Mouse (Mus musculus): ENCODE measurements around the gene Asap2. TPM values are rescaled to one million over a fixed set of nuclear protein-coding genes. Genes with fewer than 3 reads are reported as not detected.
A peak's percentile ranks its signal among the peaks of the same experiment; 100 is the strongest.

The Asap2 gene
- polyA plus RNA-seq, 1 experiment: 13.9 TPM

DNA sequence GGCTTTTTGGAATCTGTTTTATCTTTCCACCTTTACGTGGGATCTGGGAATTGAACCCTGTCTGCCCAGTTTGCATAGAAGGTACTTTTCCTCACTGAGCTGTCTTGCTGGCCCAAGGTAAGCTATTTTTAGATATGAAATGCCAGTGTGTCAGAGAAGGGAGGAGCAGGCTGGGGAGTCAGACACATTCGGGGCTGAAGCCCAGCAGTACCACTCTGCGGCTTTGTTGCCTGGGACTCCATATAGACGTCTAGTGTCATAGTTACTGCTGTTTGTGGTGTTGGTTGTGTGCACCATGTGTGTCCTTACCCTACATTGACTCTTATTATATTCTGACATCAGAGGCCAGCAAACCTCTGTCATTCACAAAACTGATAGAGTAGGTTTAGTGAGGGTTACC is 192.5 kb downstream of the Asap2 start:
- Histone ChIP-seq H3K4me3 (ENCODE audit: low read depth, low read length) (no peak overlapping the region), H3K27me3 (ENCODE audit: control insufficient read depth, insufficient read depth, low read length, poor library complexity, severe bottlenecking) (no peaks in the 10 kb centered on the region), H3K9me3 (replicated peaks; ENCODE audit: control insufficient read depth, insufficient read depth, low read length, poor library complexity, severe bottlenecking) (no peaks in the 10 kb centered on the region), H3K36me3 (ENCODE audit: control insufficient read depth, insufficient read depth, low read length, poor library complexity, severe bottlenecking) (no peaks in the 10 kb centered on the region), H3K9ac (ENCODE audit: low read depth, poor library complexity, severe bottlenecking) (no peak overlapping the region), H3K27ac (ENCODE audit: insufficient read depth, low read length) (no peak overlapping the region), H3K4me1 (ENCODE audit: control insufficient read depth, insufficient read depth, low read length) (peaks cover 9% of the 10 kb centered on the region)
- TF ChIP-seq POLR2A (IDR thresholded peaks at IDR 0.05; ENCODE audit: insufficient read depth, low read length) (no peak), CTCF (IDR thresholded peaks at IDR 0.05; ENCODE audit: low read depth, low read length) (no peak), EP300 (IDR thresholded peaks at IDR 0.05; ENCODE audit: insufficient read depth, low read depth, low read length) (no peak)

DNA sequence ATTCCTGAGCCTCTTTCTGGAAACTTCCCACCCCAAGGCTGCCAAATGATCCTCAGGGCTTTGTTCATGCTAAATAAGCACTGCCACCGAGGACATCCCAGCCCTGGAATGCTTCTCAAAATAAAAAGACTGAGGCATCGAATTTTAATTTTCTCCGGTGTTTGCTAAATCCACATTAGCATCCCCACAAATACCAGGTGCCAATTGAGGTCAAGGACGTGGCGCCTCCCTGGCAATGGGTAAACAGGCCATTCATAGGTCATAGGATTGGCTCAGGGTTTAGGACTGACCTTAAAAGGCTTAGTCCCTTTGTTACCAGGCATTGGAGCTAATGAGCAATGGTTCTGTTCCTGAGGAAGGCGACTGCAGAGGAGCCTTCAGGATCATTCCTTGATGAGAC is 193.1 kb downstream of the Asap2 start:
- no peak overlapping the region for H3K4me3 ChIP-seq (ENCODE audit: low read depth, low read length)
- H3K36me3 ChIP-seq (ENCODE audit: control insufficient read depth, insufficient read depth, low read length, poor library complexity, severe bottlenecking): no peaks in the 10 kb centered on the region
- no peak for TF ChIP-seq POLR2A (IDR thresholded peaks at IDR 0.05; ENCODE audit: insufficient read depth, low read length)
- TF ChIP-seq EP300 (IDR thresholded peaks at IDR 0.05; ENCODE audit: insufficient read depth, low read depth, low read length): 0 out of 2 replicates have a peak, but pooled peaks have one; percentile 10
- TF ChIP-seq CTCF (IDR thresholded peaks at IDR 0.05; ENCODE audit: low read depth, low read length): no peak
- no peaks in the 10 kb centered on the region for H3K27me3 ChIP-seq (ENCODE audit: control insufficient read depth, insufficient read depth, low read length, poor library complexity, severe bottlenecking)
- no peak overlapping the region for H3K9ac ChIP-seq (ENCODE audit: low read depth, poor library complexity, severe bottlenecking)
- 0 out of 2 replicates have a peak overlapping the region, but pooled peaks have one; percentile 36 for H3K27ac ChIP-seq (ENCODE audit: insufficient read depth, low read length)
- H3K9me3 ChIP-seq (replicated peaks; ENCODE audit: control insufficient read depth, insufficient read depth, low read length, poor library complexity, severe bottlenecking): no peaks in the 10 kb centered on the region
- peaks cover 9% of the 10 kb centered on the region for H3K4me1 ChIP-seq (ENCODE audit: control insufficient read depth, insufficient read depth, low read length)

DNA sequence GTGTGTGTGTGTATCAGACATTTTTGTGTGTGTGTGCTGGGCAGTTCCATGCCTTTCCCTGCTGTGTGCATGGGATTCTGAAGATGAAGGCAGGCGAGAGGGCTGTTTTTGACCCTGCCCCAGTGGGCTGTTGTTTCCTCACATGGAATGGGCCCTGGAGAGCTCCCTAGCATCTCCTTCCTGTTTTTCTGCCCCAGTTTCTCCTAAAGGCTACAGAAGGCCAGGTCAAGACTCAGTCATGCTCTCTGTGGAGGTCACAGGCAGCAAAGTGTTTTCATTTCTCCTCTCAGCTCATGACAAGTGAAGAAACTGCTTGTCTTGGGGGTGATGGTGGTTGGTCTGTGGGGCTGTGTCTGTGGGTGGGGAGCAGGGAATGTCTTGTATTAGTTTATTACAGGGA is 195.9 kb downstream of the Asap2 start:
- Histone ChIP-seq H3K9ac (ENCODE audit: low read depth, poor library complexity, severe bottlenecking) (no peak overlapping the region), H3K27ac (ENCODE audit: insufficient read depth, low read length) (no peak overlapping the region), H3K27me3 (ENCODE audit: control insufficient read depth, insufficient read depth, low read length, poor library complexity, severe bottlenecking) (no peaks in the 10 kb centered on the region), H3K4me1 (ENCODE audit: control insufficient read depth, insufficient read depth, low read length) (peaks cover 3% of the 10 kb centered on the region), H3K4me3 (ENCODE audit: low read depth, low read length) (no peak overlapping the region), H3K9me3 (replicated peaks; ENCODE audit: control insufficient read depth, insufficient read depth, low read length, poor library complexity, severe bottlenecking) (no peaks in the 10 kb centered on the region), H3K36me3 (ENCODE audit: control insufficient read depth, insufficient read depth, low read length, poor library complexity, severe bottlenecking) (no peaks in the 10 kb centered on the region)
- TF ChIP-seq CTCF (IDR thresholded peaks at IDR 0.05; ENCODE audit: low read depth, low read length): no peak

DNA sequence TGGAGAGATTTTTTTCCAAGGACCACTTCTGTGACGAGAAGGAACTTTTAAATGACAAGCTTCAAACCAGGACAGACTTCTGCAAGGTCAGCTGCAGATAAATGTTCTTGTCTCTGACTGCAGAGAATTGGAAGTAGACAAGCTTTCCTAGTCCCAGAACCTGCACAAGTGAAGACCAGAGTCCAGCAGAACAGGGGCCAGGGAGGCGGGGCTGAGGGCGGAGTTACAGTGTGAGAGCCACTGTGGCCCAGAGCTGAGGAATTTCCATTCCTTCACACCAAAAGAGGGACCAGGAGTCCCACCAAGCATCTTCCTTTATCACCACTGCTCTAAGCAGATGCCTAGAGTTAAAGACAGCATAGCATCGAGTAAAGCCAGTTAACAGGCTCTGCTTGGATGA is 198.6 kb downstream of the Asap2 start:
- H3K36me3 ChIP-seq (ENCODE audit: control insufficient read depth, insufficient read depth, low read length, poor library complexity, severe bottlenecking): no peaks in the 10 kb centered on the region
- no peak overlapping the region for H3K27ac ChIP-seq (ENCODE audit: insufficient read depth, low read length)
- no peak overlapping the region for H3K9ac ChIP-seq (ENCODE audit: low read depth, poor library complexity, severe bottlenecking)
- H3K9me3 ChIP-seq (replicated peaks; ENCODE audit: control insufficient read depth, insufficient read depth, low read length, poor library complexity, severe bottlenecking): no peaks in the 10 kb centered on the region
- no peak overlapping the region for H3K4me3 ChIP-seq (ENCODE audit: low read depth, low read length)
- no peaks in the 10 kb centered on the region for H3K4me1 ChIP-seq (ENCODE audit: control insufficient read depth, insufficient read depth, low read length)
- TF ChIP-seq CTCF (IDR thresholded peaks at IDR 0.05; ENCODE audit: low read depth, low read length) (no peak), EP300 (IDR thresholded peaks at IDR 0.05; ENCODE audit: insufficient read depth, low read depth, low read length) (no peak), POLR2A (IDR thresholded peaks at IDR 0.05; ENCODE audit: insufficient read depth, low read length) (no peak)
- H3K27me3 ChIP-seq (ENCODE audit: control insufficient read depth, insufficient read depth, low read length, poor library complexity, severe bottlenecking): no peaks in the 10 kb centered on the region

DNA sequence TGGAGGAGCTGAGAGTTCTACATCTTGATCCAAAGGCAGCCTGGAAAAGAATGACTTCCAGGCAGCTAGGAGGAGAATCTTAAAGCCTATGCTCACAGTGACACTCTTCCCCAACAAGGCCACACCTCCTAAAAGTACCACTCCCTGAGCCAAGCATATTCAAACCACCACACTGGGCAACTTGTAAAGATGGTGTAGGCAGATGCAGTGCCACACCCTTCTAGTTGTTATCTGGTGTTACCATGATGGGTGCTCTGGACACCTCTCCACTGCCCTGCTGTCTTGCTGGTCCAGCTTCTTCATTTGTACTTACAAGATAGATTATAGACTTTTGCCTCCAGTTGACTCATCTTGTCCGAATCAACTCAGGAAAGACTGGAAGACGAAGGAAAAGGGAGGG is 201.3 kb downstream of the Asap2 start:
- no peak overlapping the region for H3K9ac ChIP-seq (ENCODE audit: low read depth, poor library complexity, severe bottlenecking)
- TF ChIP-seq CTCF (IDR thresholded peaks at IDR 0.05; ENCODE audit: low read depth, low read length) (no peak), POLR2A (IDR thresholded peaks at IDR 0.05; ENCODE audit: insufficient read depth, low read length) (no peak), EP300 (IDR thresholded peaks at IDR 0.05; ENCODE audit: insufficient read depth, low read depth, low read length) (no peak)
- H3K9me3 ChIP-seq (replicated peaks; ENCODE audit: control insufficient read depth, insufficient read depth, low read length, poor library complexity, severe bottlenecking): no peaks in the 10 kb centered on the region
- H3K36me3 ChIP-seq (ENCODE audit: control insufficient read depth, insufficient read depth, low read length, poor library complexity, severe bottlenecking): no peaks in the 10 kb centered on the region
- H3K4me3 ChIP-seq (ENCODE audit: low read depth, low read length): no peak overlapping the region
- H3K4me1 ChIP-seq (ENCODE audit: control insufficient read depth, insufficient read depth, low read length): no peaks in the 10 kb centered on the region
- no peaks in the 10 kb centered on the region for H3K27me3 ChIP-seq (ENCODE audit: control insufficient read depth, insufficient read depth, low read length, poor library complexity, severe bottlenecking)
- no peak overlapping the region for H3K27ac ChIP-seq (ENCODE audit: insufficient read depth, low read length)

DNA sequence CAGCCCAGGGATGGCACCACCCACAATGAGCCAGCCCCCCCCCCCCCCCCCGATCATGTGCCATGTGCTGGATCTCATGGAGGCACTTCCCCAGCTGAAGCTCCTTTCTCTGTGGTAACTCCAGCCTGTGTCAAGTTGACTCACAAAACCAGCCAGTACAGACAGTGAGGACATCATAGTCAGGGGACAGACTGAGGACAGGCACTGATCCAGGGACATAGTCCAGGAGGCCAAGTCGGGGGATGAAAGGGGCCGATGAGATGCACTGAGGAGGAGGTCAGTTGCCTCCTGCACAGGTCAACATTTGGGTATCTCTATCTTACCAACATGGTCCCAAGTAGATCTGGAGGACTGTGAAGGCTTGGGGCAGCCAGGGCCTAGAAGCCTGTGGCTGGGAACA is 205.2 kb downstream of the Asap2 start:
- Histone ChIP-seq H3K27ac (ENCODE audit: insufficient read depth, low read length) (no peak overlapping the region), H3K4me1 (ENCODE audit: control insufficient read depth, insufficient read depth, low read length) (no peaks in the 10 kb centered on the region), H3K36me3 (ENCODE audit: control insufficient read depth, insufficient read depth, low read length, poor library complexity, severe bottlenecking) (no peaks in the 10 kb centered on the region), H3K9ac (ENCODE audit: low read depth, poor library complexity, severe bottlenecking) (no peak overlapping the region), H3K9me3 (replicated peaks; ENCODE audit: control insufficient read depth, insufficient read depth, low read length, poor library complexity, severe bottlenecking) (no peaks in the 10 kb centered on the region), H3K4me3 (ENCODE audit: low read depth, low read length) (no peak overlapping the region), H3K27me3 (ENCODE audit: control insufficient read depth, insufficient read depth, low read length, poor library complexity, severe bottlenecking) (no peaks in the 10 kb centered on the region)
- TF ChIP-seq POLR2A (IDR thresholded peaks at IDR 0.05; ENCODE audit: insufficient read depth, low read length) (no peak), EP300 (IDR thresholded peaks at IDR 0.05; ENCODE audit: insufficient read depth, low read depth, low read length) (no peak), CTCF (IDR thresholded peaks at IDR 0.05; ENCODE audit: low read depth, low read length) (no peak)

All from ES-Bruce4 (cell line).